Mouse (Mus musculus) testis, adult 2 months (tissue): ENCODE measurements at regions not wholly inside any gene's neighbourhood (a gene's known extent, or its start where the extent isn't known, plus 50 kb on each side); places are given as distances from the start of the nearest gene placed in this dataset.

Experiments
- CTCF ChIP-seq: fragments of 200-500 bp; IDR thresholded peaks from 2 replicates; pipeline ENCODE4 v1.5.1; 2012; ENCODE audit warnings: low read depth, mild to moderate bottlenecking, inconsistent platforms, low read length, moderate library complexity; ENCODE audit not compliant: control insufficient read depth, insufficient read depth, insufficient replicate concordance
- POLR2A ChIP-seq: fragments of 200-500 bp; IDR thresholded peaks from 2 replicates; pipeline ENCODE4 v1.6.1; 2012; ENCODE audit warnings: low read depth, mild to moderate bottlenecking, inconsistent platforms, low read length, moderate library complexity; ENCODE audit not compliant: control insufficient read depth

DNA sequence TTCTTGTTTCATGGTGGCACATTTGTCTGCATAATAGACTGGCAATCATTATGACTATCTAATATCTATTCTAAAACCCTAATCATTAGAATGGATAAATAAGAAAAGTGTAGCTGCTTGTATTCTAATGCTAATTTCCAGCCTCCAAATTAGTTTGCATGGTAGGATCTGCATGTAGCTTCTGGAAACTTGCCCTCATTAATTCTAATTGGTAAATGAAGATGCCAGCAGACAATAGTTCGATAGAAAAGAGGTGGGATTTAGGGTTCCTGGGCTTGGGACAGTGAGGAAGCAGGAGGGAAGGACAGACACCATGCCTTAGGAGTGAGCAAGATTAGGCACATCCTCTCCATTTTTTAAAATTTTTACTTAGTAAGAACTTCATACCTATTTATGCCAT, 1008.3 kb downstream of the Basp1 start:
- TF ChIP-seq CTCF (no peak), POLR2A (no peak)
